Mouse (Mus musculus) stomach, postnatal 0 days (tissue): ENCODE measurements around the gene Fxyd1.

Experiments used
- CTCF ChIP-seq: IDR thresholded peaks from 2 replicates; pipeline ENCODE4 v1.5.1; 2016; ENCODE audit warnings: antibody characterized with exemption, low read depth, mild to moderate bottlenecking, moderate library complexity
- EP300 ChIP-seq: optimal IDR thresholded peaks from 2 replicates; pipeline ENCODE3; 2016; ENCODE audit warnings: antibody characterized with exemption

- no peak for TF ChIP-seq CTCF
- no peak for TF ChIP-seq EP300
Measured at GRCm38 (mm10) chr7:31053882-31054447, 3.0 kb downstream of the Fxyd1 start.
